Mouse (Mus musculus) myocyte (in vitro differentiated cells): Measurements from ENCODE around the gene Tgm4.

Experiments used
- E2F4 ChIP-seq: IDR thresholded peaks from one replicate; pipeline ENCODE4 v1.6.1; 2011; ENCODE audit warnings: mild to moderate bottlenecking, control low read depth, moderate library complexity; ENCODE audit not compliant: insufficient read depth
- MAX ChIP-seq: IDR thresholded peaks from one replicate; pipeline ENCODE4 v1.6.1; 2011; ENCODE audit warnings: low read depth, mild to moderate bottlenecking, control low read depth
- MYOD1 ChIP-seq, 3 experiments: IDR thresholded peaks; one replicate each; pipeline ENCODE4 v1.6.1; 2011; ENCODE audit warnings: control low read depth in 2 of 3, low read depth in 2 of 3, mild to moderate bottlenecking in 2 of 3, moderate library complexity in 1 of 3; ENCODE audit not compliant: insufficient read length in 2 of 3, control insufficient read depth in 1 of 3
- MYOG ChIP-seq, 3 experiments: IDR thresholded peaks; one replicate each; pipeline ENCODE4 v1.6.1; 2011; ENCODE audit warnings: control low read depth in 2 of 3, low read depth in 2 of 3, mild to moderate bottlenecking in 2 of 3; ENCODE audit not compliant: insufficient read length in 2 of 3, control insufficient read depth in 1 of 3, insufficient read depth in 1 of 3
- POLR2A ChIP-seq: IDR thresholded peaks from one replicate; pipeline ENCODE4 v1.6.1; 2011; ENCODE audit warnings: low read depth, mild to moderate bottlenecking, control low read depth, moderate library complexity; ENCODE audit not compliant: insufficient read length
- POLR2AphosphoS2 ChIP-seq: IDR thresholded peaks from one replicate; pipeline ENCODE4 v1.6.1; 2011; ENCODE audit warnings: low read depth, control low read depth; ENCODE audit not compliant: insufficient read length
- REST ChIP-seq: IDR thresholded peaks from one replicate; pipeline ENCODE4 v1.6.1; 2011; ENCODE audit warnings: mild to moderate bottlenecking, control low read depth, moderate library complexity; ENCODE audit not compliant: insufficient read depth, insufficient read length
- TCF12 ChIP-seq: IDR thresholded peaks from one replicate; pipeline ENCODE4 v1.6.1; 2011; ENCODE audit warnings: mild to moderate bottlenecking, control low read depth; ENCODE audit not compliant: poor library complexity, insufficient read depth, severe bottlenecking
- USF1 ChIP-seq: IDR thresholded peaks from one replicate; pipeline ENCODE4 v1.6.1; 2011; ENCODE audit warnings: low read depth, mild to moderate bottlenecking, control low read depth, moderate library complexity

DNA sequence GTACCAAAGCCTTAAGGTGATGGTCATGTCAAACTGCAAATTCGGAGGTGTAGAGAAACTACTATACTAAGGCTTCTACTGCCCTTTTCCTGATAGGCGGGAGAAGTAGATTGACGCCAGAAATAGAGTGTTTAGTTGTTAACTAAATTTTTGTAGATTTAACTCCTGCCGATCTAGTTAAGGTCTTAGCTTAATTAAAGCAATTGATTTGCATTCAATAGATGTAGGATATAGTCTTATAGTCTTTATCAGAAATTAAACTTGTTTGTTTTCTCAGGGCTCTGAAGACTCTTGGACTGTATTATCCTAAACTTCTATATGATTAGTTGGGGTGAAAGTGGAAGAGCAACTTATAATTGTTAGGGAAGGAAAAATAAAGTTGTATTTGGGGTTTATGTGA lies 72.7 kb downstream of the Tgm4 start:
- no peak for TF ChIP-seq POLR2A
- no peak for TF ChIP-seq E2F4
- TF ChIP-seq POLR2AphosphoS2: no peak
- no peak for TF ChIP-seq USF1
- no peak for TF ChIP-seq REST
- TF ChIP-seq MYOG (IDR thresholded peaks at IDR 0.05; ENCODE audit: control insufficient read depth in 1 of 3, insufficient read depth in 1 of 3, insufficient read length in 2 of 3, low read depth in 2 of 3): no peak
- no peak for TF ChIP-seq MAX
- no peak for TF ChIP-seq TCF12
- TF ChIP-seq MYOD1 (IDR thresholded peaks at IDR 0.05; ENCODE audit: control insufficient read depth in 1 of 3, insufficient read length in 2 of 3, low read depth in 2 of 3): no peak
